Mouse (Mus musculus): ENCODE data around the gene Slc25a21.

GRCm38 (mm10) chr12:56699351-56699750, 497.9 kb downstream of the Slc25a21 start:
- TF ChIP-seq POLR2A (IDR thresholded peaks at IDR 0.05; ENCODE audit: low read depth, low read length), result no peak
- no peak for TF ChIP-seq CTCF (IDR thresholded peaks at IDR 0.05; ENCODE audit: extremely low read depth, insufficient read depth, insufficient read length, insufficient replicate concordance)

Measured in spleen, adult 2 months (tissue).